Mouse (Mus musculus): ENCODE results near the gene Txlna.

The Txlna gene

DNA sequence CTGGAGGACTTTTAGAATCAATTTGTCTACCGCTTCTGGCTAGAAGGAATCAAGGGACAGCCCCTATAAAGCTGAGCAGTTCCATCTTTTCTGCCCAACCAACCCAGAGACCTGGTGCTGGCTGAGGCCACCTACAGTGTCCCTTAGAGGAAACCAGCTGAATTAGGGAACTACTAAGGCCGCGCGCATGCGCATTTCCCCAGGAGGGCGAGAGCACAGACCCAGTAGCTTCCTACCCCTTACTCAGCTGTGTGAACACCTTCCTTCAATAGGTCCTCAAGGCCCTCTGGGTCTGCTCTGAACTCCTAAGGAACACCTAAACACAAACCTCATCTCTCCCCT is 15.9 kb downstream of the Txlna start:
- no peak for DNase-seq (ENCODE audit: low spot score)

DNA sequence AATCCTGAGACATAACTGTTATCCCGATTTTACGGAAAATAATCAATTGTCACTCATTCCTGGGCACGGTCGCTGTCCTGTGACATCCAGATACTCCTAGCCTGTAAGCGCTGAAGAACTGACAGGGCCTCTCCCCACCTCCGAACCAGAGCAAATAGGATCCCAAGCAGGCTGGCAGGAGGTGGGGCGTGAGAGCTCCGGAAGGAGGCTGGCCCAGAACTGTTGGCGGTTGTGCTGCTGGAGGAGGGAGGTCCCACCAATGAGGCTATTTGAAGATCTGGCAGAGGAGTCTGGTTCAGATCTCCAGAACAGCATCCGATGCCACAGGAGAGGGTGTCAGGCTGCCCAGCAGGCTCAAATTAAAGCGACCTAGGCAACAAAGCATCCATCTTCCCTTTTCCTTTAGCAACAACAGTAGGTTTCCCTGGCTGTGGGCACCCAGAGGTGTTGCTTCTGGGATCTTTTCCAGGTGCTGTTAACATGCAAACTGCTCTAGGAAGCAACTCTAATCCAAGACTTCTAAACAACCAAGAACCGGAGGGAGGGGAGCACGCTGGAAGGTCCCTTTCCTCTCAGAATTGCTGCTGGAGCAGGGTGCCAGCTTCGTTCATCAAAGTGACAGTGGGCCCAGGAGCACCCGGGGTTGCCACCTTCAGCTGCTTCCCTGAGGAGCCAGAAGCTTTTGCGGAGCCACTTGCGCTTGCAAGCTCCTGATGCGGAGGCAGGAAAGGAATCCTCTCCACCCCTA is 16.4 kb downstream of the Txlna start:
- DNase-seq (ENCODE audit: low spot score): peak; percentile 59

DNA sequence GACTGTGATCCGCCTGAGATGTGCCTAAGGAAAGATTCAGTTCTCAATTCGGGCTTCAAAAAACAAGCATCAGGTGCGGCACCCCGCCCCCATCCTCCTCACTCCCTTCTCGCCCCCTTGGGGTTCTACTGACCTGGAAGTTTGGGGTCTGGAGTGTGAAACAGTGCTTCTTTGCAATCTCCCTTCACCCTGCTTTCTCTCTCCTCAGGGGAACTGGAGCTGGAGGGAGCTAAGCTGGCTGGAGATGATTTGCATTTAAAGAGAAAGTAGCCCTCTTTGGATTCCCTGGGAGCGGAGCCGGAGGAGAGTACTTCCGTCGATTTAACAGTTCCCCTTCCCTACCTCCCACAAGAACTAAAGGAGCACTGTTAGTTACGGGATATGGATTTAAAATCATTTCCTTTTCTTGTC is 17.2 kb downstream of the Txlna start, which contains the start of gene Ccdc28b:
Ccdc28b (minus strand) TSS at position 267 of the 411 bp plus-strand sequence.
- DNase-seq (ENCODE audit: low spot score): no peak

DNA sequence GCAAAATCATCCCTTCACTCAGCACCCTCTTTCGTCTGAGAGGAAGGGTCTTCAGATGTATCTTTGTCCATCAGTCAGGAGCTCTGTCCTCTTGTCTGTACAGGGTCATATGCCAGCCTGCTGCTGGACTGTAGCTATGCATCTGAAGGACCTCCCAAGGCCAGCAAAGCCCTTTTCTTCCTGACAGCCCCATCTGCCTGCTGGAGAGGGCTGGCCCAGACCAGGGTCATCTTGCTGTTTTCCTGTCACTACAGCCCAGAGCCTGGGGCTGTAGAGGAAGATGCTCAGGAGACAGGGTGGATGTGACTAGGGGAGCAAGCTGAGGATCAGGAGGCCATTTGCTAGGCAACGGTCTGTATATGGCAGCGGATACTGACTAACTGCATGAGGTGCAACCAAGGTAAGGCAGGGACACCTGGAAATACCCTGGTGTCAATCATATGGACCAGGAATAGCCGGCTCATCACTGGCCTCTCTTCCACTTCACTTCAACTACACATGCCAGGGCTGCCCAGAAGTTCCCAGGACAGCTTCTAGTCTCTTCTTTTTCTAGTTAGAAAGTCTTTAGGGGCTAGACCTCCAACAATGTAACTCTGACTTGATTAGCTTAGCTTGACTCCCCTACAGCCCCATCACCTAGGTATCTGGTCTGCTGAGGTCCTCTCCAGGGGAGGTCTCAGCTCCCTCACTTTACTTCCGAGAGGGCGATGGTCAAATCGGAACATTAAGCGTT is 17.9 kb downstream of the Txlna start:
- DNase-seq (ENCODE audit: low spot score): no peak

DNA sequence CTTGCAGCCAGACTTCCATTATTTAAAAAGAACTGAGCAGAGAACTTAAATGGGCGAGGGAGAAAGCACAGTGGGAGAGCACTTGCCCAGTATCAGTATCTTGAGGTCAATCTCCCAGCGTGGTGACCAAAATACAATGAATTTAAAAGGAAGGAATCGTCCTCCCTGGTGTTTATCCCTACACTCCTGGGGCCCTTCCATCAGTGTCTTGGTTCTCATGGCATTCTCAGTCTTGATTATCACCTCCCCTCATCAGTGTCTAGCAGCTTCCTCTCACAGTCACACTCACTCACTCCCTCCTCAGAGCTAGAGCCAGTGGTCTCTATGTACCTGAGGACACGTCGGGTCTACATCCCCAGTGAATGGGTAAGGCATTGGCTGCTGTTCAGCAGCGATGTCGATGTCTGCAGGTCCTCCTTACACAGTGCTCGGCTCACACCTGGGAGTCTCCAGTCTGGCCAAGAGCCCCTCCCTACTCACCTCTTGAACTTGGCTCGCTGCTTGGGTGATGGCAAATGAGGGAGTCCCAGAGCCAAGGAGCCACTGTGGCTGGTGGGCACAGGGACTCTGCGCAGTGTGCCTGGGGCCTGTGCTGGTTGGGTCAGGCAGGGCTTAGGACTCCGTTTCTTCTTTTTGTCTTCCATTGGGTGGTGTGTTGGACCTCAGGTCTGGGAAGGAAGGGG is 18.6 kb downstream of the Txlna start:
- DNase-seq (ENCODE audit: low spot score): no peak

DNA sequence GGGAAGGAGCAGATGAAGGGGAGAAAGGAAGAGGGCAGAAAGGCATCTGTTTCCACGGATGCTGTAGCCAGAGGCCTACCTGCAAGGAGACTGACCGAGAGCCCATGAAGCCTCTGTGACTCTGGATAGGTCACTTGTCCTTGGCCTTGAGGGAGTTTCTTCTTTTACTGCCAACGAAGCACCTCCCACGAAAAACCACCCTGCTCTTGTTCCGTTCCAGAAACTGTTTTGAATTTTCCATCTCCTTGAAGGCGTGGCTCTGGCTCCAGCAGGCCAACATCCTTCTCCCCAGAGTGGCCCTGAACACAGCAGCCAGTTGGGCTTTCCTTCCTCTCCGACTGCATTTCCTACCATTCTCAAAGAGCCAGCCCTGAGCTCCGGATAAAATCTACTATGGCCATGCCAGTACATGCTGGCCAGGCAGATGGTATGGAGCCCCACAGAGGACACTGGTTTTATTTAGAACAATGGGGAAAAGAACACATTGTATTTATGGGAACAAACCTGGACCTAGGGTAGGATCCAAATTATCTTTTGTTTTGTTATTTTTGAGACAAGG is 19.5 kb downstream of the Txlna start:
- DNase-seq (ENCODE audit: low spot score): no peak

DNA sequence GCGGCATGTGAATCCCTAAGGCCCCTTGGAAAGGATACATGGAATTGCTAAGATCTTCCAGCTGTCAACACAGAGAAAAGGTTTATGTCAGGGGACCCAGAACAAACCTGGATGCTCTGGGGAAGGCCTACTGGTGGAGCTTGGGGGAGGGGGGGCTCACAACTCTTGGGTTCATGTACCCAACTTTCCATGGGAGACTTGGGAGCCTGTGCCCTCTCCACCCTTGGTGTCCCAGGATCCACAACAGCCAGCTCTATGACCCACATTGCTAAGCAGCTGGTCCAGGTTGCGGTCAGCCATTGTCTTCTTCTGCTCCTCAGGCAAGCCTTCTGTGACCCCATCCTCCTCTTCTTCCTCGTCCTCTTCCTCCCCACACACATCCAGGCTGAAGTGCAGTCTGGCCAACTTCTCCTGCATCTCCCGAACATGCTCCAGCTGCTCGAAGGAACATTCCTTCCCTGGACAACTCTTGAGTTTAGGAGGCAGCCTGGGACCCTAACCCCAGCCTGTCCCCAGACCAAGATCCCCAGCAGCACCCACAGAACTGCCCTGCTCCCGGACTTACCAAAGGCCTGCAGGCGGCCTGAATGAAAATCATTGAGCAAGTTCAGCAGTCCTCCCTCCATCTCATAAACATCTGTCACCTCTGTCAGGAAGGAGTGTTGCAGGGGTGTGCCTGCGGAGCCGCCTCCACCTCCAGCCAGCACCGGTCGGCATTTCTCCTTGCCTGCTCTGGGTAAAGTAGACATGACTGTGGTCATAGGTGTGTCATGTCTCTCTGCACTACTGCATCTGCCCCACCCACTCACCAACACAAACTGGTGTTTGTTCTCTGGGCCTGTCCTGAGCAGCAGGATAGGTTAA is 20.2 kb downstream of the Txlna start:
- no peak for DNase-seq (ENCODE audit: low spot score)

DNA sequence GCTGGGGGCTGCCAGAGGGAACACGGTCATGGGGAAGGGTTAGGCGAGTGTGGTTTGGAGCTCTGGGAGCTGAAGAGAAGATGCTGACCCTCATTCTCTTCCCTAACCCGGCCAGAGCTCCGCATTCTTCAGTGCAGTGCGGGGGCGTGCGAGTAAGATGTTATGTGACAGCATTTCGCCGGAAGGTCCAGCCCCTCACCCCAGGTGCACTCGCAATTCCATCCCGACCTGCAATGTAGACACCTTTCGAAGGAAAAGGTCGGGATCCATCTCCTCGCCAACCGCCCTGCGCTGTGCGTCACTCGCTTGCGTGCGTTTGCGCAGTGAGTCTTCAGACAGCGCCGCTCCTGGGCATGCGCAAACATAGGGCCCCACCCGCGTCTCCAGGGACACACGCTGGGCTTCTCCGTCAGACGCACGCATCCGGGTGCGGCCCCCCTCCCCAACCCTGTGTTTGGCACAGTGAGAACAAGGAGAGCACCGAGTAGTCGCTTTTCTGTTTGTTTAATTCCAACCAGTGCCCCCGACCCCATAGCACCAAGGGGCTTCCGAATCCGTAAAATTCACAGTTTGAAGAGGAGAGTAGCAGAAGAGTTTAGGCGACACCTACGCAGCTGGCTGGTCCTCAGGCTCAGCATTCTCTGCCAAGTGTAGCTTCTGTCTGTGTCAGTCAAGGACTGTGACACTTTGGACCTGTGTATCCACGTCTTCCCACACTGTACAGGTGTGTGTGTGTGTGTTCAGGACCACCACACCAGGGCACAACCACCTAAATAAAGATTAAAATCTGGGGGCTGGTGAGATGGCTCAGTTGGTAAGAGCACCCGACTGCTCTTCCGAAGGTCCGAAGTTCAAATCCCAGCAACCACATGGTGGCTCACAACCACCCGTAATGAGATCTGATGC is 21.8 kb downstream of the Txlna start, which contains the start of gene Iqcc:
Iqcc (minus strand) TSS at position 314 of the 906 bp plus-strand sequence.
- peak; percentile 92 for DNase-seq (ENCODE audit: low spot score)

DNA sequence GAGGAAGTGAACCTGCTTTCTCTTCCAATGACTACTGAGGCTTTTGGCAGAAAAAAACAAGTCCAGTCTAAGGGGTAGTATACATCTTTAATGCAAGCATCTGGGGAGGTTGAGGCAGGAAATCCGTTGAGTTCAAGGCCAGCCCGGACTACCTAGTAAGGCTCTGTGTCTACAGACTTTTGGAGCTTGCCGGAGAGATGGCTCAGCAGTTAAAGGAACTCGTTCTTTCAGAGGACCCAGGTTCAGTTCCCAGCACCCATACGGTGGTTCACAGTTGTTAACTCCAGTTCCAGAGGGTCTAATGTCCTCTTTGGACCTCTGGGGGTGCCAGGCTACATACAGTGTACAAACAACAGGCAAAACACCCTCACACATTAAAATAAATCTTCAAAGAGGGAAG is 22.8 kb downstream of the Txlna start:
- DNase-seq (ENCODE audit: low spot score): no peak

DNA sequence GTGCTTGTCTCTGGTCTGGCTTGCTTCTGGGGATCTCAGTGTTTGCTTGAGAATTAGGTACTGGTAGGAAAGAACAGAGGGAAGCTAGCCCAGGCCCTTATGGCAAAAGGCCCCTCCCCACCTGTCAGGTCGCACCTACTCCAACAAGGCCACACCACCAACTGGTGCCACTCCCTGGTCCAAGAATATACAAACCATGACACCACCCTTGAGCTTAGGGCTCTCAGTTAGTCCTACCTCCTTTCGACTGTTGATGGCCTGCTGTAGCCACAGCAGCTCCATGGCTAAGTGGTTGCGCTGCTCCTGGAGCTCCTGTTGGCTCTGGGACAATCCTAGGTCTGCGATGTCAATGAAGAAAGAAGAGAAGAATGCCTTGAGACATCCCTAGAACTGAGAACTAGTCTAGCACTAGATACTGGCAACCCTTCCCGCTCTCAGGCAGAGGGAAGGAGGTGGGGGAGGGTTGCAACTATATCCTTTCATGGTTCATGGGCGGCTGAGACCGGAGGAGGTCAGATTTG is 23.7 kb downstream of the Txlna start:
- DNase-seq (ENCODE audit: low spot score): no peak

DNA sequence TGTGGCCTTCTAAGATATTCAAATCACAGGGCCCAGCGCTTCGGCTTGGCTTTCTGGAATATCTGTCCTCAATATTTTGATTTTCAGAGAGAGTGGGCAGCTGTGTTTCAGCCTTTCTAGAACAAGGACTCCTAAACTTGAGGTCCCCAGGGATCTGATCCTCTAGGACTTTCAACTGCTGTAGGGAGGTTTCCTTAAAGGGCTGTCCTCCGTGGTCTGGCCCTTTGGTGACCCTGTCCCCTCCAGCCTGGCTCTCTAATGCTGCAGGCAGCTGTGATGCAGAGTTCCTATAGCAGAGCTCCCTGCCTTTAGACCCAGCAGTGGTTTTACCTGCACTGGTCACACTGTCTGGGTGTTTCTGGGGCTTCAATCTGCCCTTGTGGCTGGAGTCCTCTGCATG is 24.2 kb downstream of the Txlna start:
- DNase-seq (ENCODE audit: low spot score): no peak

DNA sequence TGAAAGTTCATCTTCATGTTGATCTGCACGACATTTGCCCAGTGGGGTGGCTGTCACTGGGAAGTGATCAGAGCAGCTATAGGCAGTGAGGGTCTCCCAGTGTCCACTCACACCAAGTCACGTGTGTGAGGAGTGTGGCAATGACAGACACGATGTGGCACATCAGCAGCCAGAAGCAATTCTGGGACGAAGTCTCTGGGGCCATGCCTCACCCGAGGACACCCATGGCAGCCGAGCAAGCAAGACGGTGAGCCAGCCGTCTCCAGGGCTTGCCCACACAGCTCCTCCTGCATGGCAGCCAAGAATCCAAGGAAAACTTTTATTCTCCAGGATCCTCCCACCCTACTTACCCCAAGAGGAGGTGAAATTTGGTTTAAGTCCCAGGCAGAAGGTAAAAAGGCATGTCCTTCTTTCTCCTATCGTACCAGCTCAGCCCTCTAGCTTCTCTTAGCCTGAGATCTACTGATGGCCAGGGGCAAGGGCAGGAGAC is 25.0 kb downstream of the Txlna start:
- DNase-seq (ENCODE audit: low spot score): no peak

DNA sequence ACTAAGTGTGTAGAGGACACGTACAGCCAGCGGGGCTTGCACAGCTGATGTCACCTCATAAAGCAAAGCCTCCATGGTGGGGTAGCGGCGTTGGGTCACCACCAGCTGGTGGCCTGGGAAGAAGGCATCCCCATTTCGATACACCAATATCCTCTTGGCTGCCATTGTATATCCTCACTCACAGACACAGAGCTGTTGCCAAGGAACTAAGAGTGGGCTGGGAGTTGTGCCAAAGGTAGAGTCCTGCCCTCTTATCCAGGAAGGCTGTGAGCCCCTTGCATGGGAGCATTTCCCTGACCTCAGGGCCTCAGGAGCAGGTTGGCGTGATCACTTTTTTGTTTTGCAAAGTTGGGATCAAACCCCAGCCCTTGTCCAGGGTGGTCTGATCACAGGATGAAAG is 26.8 kb downstream of the Txlna start, which contains the start of gene Dcdc2b:
Dcdc2b (minus strand) TSS at position 165 of the 400 bp plus-strand sequence.
- DNase-seq (ENCODE audit: low spot score): no peak

DNA sequence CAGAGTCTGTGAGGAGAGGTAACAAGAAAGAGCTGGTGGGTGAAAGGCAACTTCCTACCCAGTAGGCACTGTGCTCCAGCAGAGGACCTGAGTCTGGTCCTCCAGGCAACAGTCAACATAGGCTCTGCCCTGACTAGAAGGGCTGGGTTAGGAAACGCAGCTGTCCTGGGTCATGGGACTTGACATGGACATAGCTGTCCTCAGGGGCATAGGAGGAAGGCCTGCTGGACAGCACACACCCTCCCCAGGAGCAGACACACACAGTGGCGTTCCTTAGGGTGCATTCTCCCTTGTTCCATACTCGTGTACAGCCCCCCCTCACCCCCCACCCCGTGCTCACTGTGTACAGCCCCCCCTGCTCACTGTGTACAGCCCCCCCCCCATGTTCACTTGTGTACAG is 30.4 kb downstream of the Txlna start:
- no peak for DNase-seq (ENCODE audit: low spot score)

DNA sequence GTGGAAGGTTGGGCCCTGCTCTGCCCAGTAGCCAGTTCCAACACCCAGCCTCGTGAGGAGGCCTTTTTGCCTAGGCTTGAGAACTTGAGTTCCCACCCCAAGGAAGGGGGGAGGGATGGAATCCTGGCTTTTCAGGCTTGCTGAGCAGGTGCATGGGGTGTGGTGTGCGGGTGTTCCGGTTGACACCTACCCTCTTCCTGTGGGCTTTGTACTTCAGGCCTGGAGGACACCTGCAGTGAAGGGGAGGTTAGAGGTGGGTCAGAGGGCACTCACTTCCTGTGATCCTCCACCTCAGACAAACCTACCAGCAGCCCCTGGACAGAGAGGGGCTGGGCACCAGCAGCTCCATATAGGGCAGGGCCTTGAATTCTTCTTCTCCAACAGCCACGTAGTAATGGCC is 30.8 kb downstream of the Txlna start:
- DNase-seq (ENCODE audit: low spot score): no peak

DNA sequence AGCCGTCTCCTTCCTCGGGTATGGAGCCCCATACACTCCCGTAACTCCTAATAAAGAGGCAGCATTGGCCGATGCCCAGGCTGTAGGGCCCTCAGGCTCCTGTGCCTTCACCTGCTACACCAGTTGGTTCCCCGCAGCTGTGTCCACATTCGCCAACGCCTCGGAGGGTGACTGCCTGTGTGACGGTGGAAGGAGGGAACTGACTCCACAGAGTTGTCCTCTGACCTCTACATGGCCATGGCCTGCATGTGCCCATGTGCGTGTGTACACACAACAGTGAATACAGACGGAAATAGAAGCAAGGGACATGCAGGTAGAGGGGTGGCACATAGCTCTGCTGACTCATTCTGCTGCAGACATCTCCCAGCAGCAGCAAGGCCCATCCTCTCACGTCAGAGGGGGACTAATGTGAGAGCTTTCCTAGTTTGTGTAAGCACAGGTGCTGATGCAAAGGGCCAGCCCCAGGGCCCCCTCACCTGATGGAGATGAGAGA is 31.7 kb downstream of the Txlna start:
- DNase-seq (ENCODE audit: low spot score): no peak

DNA sequence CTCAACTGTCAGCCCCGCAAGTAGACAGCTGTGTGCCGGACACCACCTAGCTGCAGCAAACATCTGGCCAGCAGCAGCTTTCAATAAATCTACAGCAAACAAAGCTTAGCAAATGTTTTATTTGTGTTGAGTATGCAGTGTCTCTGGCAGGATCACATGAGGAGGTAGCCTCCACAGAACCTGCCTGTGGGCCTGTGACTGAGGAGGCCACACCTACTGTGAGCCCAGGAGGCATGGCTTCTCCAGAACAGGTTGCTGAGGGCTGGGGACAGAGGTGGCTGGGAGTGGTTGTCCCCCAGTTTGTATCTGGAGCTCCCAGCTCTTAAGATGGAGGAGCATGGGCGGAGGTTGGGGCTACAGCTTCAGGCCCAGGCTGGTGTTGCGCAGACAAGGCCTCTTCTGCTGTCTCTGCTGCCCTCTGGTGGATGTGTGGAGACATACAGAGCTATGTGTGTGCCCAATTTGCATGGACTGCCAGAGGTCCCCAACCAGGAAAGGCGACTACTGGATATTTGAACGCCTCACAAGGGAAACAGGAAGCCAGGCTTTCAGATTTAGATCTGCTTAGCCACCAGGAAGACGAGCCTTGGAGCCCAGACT is 32.3 kb downstream of the Txlna start:
- DNase-seq (ENCODE audit: low spot score): peak; percentile 76

DNA sequence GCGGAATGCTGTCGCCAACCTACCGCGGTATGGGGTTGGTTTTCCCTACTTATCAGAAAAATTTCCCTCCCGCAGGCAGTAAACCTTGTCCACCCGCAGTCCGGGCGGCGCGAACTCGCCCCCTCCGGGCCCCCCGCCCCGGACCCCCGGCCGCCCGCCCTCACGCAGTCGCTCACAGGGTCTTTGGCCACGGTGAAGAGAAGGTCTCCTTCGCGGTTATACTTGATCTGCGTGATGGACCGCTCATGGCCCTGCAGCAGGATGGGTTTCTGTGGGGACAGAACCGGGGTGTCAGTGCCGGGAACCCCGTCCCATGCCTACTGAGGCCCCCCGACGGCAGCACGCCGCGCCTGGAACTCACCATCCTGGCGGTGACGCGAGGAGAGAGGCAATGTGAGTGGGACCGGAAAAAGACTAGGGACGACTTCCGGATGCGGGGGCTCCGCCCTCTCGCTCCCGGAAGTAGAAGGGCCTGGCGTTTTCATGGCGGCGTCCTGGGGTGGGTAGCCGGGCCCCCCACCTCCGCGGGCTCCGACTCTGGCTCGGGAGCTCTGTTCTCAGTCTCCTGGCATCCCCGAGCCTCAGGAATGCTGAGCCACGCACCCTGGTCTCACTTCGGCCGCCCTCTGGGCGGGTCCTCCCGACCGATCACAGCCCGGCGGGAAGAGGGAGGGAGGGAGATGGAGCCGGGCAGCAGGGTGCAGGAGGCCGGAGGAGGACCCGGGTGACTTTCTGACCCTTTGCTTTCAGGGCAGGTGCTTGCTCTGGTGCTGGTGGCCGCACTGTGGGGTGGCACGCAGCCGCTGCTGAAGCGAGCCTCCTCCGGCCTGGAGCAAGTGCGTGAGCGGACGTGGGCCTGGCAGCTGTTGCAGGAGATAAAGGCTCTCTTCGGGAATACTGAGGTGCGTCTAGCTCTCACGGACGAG is 40.4 kb downstream of the Txlna start, which contains the start of the genes Eif3i and Tmem234:
Eif3i (minus strand) TSS at position 416 of the 926 bp plus-strand sequence.
Tmem234 (plus strand) TSS at position 436 of the 926 bp plus-strand sequence.
- DNase-seq (ENCODE audit: low spot score): peak; percentile 72
